Mouse (Mus musculus): ENCODE data around the gene Sap25.

Sap25 gene

DNA sequence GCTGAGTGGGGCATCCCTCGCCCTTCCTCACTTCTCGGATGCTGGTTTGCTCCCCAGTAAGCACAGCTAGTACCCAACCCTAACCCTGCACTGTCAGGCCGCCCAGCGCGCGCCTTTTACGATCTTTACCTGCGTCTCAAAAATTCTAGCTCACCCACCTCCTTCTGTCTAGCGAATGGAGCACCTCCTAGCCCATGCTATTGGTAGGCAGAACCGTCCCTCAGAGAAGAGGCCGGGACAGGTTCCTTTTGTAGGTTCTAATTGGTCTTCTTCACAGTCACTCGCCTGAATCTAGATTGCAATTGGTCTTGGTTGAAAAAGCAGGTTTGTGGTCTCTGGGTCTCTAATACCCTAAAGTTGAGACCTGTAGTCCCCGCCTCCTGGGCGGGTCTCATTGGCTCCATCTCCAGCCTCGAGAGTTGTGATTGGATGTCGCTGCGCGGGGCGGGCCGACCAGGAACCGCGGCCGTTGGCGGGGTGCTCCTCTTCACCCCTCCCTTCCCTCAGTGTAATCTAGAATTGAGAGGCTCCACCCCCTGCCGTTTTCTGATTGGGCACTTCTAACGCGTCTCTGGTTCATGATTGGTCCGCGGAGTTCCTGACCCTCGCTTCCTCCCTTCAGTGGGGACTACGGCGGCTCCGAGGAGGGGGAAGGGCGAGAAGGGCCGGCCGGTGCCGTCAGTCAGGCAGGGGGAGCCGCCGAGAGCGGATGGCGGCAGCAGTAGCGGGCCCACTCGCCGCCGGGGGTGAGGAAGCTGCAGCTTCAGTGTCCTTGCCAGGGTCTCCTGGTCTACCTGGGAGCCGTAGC is 12.4 kb upstream of the Sap25 start, which contains the start of the genes Fbxo24, Lrch4 and Gm20605:
TSS of gene Fbxo24 (minus strand) at position 505 of the 808 bp plus-strand sequence.
TSS of gene Lrch4 (plus strand) at position 624 of the 808 bp plus-strand sequence.
TSS of gene Gm20605 (plus strand) at position 678 of the 808 bp plus-strand sequence.
- DNase-seq (ENCODE audit: low spot score in 2 of 2), result peak; percentile 95 to 99

GRCm38 (mm10) chr5:137629306-137629721 is 11.8 kb upstream of the Sap25 start:
- peak in 1 of 2 experiments; percentile 81 for DNase-seq (ENCODE audit: low spot score in 2 of 2)

DNA sequence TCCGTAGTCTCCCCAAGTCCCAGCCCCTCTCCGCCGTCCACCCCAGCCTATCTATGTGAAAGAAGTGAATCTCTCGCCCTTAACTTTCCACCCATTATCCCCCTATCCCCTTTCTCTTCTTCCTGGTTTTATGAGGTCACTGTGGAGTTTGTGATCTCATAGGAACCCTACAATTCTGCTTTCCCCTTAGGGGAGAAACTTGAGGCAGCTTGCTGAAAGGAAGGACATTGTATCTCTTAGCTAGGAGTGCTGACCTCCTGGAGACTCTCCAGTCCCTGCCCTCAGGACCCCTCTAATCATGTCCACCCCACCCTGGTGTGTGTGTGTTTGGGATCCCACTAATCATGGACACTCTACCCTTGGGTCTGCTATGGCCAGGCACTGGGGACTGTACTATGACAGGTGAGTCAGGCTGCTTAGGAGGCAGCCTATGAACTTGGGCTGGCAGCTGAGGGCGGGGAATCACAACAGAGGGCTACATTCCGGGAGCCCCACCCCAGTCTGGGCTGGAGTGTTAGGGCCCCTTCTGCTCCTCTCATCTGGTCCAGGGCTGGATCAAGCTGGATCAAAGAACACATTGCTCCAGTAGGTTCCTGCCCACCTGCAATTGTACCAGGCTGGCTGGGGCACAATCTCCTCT is 11.1 kb upstream of the Sap25 start:
- peak; percentile 51 to 56 for DNase-seq (ENCODE audit: low spot score in 2 of 2)

DNA sequence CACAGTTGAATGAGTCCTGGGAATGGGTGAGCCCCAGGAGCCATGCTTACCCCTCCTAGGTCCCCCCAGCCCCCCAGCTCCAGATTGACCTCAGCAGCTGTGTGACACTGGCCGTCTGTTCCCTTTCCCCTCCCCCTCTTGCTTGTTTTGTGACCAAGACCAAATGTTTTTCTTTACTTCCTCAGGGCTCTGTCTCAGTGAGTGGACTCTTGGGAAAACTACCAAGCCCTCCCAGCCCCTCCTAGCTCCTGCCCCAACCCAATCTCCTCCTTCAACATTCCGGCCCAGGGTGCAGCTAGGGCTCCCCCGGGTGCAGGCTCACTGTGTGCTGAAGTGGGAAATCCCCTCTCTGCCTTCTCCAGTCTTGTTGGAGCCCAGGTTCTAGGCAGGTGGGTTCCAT is 10.5 kb upstream of the Sap25 start:
- DNase-seq (ENCODE audit: low spot score in 2 of 2), result peak in 1 of 2 experiments; percentile 41

GRCm38 (mm10) chr5:137631171-137631570 is 10.0 kb upstream of the Sap25 start:
- DNase-seq (ENCODE audit: low spot score in 2 of 2), result peak in 1 of 2 experiments; percentile 81

DNA sequence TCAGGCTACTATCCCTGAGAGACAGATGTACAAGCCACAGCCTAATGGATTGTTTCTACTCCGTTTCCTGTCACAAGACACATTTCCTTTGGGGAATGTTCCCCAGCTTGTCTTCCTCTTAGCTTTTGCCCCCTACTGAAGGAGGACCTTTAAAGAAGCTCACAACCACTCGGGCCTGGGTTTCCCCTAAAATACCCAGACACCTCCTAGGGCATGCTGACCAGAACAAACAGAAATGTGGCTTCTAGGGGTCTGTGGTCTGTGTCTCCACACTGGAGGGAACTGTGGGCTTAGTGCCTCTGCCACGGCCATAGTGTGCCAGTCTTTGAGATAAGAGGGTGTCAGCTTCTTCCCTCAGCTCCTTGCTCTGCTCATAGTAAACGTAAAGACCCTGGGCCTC is 9.5 kb upstream of the Sap25 start:
- no peak for DNase-seq (ENCODE audit: low spot score in 2 of 2)

- no peak for DNase-seq (ENCODE audit: low spot score in 2 of 2)
These were observed 7.6 kb upstream of the Sap25 start for GRCm38 (mm10) chr5:137633397-137634084.

DNA sequence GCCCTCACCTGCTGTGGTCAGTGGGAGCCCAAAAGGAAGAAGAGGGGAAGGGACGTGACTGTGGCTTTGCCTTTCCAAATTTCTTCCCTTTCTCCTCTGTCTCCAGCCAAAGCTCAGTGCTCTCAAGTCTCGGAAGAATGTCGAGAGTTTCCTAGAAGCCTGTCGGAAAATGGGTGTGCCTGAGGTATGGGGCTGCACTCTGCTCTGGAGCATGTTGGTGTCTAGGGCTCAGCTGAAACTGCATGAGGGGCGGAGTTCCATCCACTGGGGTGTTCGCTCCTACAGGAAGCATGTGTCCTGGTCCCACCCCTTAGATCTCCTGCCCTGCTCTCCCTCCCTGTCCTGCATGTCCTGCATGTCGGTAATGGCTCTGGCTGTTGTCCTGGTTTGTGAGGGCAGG is 1.7 kb upstream of the Sap25 start:
- no peak for DNase-seq (ENCODE audit: low spot score in 2 of 2)

GRCm38 (mm10) chr5:137642886-137643285 is 1.8 kb downstream of the Sap25 start:
- no peak for DNase-seq (ENCODE audit: low spot score in 2 of 2)

DNA sequence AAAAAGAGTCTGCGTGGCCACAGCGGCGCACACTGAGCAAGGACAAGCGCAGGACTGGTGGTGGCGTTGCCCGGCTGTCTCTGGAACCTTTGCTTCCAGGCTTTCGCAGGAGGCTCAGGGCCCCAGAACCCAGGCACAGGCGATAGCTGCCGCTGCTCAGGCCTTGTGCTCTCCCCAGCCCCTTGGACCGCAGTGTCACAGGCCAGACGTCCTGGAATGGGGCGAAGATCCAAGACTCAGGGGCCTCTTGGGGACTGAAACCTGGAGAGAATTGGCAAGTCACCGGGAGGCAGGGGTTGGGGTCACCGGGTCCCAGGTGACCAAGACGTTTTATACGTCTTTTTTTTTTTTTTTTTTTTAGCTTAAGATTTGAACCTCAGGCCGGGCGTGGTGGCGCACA is 3.4 kb downstream of the Sap25 start:
- DNase-seq (ENCODE audit: low spot score in 2 of 2), result no peak

DNA sequence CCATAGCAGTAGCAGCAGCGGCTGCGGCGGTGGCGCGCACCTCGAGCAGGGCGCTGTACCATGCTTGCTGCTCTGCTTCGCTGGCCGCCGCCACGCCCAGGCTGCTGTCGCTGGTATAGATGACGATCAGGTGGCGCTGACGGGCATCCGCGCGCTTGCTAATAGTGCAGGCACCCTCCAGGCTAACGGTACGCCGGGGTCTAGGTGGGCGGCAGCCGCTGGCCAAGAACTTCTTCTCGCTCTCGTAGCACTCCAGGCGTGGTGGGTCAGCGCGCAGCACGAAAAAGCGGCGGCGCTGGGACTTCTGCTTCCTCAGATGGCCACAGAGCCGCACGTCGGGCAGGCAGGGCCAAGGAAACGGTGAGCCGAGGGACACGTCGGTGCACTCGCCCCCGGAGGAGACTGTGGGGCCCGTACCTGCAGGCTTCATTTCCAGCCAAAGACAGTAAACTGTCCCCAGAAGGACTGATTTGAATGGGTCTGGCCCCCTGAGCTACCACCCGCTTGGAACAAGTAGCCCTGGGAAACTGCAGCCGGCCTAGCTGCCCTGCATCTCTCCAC is 4.0 kb downstream of the Sap25 start:
- DNase-seq (ENCODE audit: low spot score in 2 of 2), result peak; percentile 56 to 80

- peak in 1 of 2 experiments; percentile 65 for DNase-seq (ENCODE audit: low spot score in 2 of 2)
These were observed 4.5 kb downstream of the Sap25 start, which contains the start of gene Irs3 for GRCm38 (mm10) chr5:137645652-137646091. Gene Irs3, minus strand, starts transcription at chr5:137645714.

GRCm38 (mm10) chr5:137647827-137648601 is 6.9 kb downstream of the Sap25 start:
- DNase-seq (ENCODE audit: low spot score in 2 of 2), result no peak

GRCm38 (mm10) chr5:137649251-137649650 is 8.1 kb downstream of the Sap25 start:
- DNase-seq (ENCODE audit: low spot score in 2 of 2), result no peak

GRCm38 (mm10) chr5:137649669-137650571 is 8.8 kb downstream of the Sap25 start:
- DNase-seq (ENCODE audit: low spot score in 2 of 2), result no peak

DNA sequence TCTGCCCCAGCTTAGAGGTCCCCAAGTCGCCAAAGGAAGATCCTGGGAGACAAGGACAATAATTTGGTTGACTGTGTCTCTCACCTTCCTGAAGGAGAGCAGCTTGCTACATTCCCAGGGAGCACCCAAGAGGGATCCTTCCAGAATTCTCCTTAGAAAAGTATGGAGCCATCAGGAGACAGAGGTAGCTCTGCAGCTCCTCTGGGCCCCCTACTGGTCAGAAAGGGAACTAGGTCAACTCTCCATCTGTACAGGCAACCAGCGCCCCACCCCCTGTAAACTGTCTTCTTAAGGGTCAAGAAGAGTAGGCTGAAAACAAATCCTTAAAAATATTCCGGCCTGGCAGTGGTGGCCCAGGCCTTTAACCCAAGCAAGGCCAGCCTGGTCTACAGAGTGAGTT is 11.3 kb downstream of the Sap25 start:
- peak in 1 of 2 experiments; percentile 77 for DNase-seq (ENCODE audit: low spot score in 2 of 2)

DNA sequence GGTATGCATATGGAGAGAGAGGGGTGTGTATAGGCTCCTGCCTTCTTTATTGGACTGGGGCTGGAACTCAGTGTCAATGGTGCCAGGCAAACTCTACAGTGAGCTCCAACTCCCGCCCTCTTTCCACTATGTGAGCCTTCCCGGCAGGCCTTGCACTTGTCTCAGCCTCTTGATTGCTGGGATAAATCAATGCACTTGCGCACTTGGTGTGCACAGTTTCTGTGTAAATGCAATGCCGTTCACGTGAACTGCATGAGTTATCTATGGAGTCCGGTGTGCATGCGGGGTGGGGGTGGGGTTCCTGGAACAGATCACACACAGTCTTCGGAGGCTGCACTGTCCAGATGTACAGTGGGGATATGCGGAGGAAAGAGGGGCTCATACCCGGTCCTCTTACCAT is 12.2 kb downstream of the Sap25 start:
- DNase-seq (ENCODE audit: low spot score in 2 of 2), result no peak

GRCm38 (mm10) chr5:137654746-137655145 is 13.6 kb downstream of the Sap25 start:
- peak in 1 of 2 experiments; percentile 67 for DNase-seq (ENCODE audit: low spot score in 2 of 2)

GRCm38 (mm10) chr5:137656977-137657376 is 15.8 kb downstream of the Sap25 start:
- DNase-seq (ENCODE audit: low spot score in 2 of 2), result peak in 1 of 2 experiments; percentile 70

Measured in spleen, postnatal 10 days (tissue).